Mouse (Mus musculus) megakaryocyte, embryonic 14.5 days (primary cell): ENCODE measurements at regions not wholly inside any gene's neighbourhood (a gene's known extent, or its start where the extent isn't known, plus 50 kb on each side); places are given as distances from the start of the nearest gene placed in this dataset.

Experiments used
- FLI1 ChIP-seq: IDR thresholded peaks from 2 replicates; pipeline ENCODE4 v1.6.1; 2012; ENCODE audit warnings: low read length, inconsistent platforms, mixed read lengths
- GATA1 ChIP-seq: IDR thresholded peaks from 3 replicates; pipeline ENCODE4 v1.6.1; 2012; ENCODE audit warnings: mixed read lengths, low read length, inconsistent platforms, borderline replicate concordance

DNA sequence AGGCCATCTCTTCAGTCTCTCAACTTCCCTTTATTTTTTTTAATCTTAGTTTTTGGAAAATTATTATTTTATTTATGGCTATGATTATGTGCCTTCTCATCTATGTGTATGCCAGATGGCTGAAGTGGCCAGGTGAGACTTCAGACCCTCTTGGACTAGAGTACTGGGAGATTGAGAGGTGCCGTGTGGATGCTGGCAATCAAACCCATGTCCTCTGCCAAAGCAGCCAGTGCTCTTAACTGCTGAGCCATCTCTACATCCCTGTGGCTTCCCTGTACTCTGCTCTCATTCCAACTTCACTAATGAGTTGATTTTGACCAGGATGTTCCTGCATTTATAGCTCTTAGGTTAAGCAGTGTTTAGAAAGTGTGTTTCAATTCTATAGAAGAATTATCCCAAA, 393.4 kb downstream of the Dcdc2c start:
- no peak for TF ChIP-seq GATA1
- TF ChIP-seq FLI1 = no peak
